Mouse (Mus musculus) MN1 (cell line): Measurements from ENCODE around the gene Slc39a2.
"Not testable (repeated sequence)": the region's sequence is repeated elsewhere in the genome, so short reads cannot be mapped to it uniquely, and the experiment has no call there.

Experiments used
- DNase-seq: peaks from one replicate; pipeline ENCODE4 v3.0.0-alpha.2; 2016; ENCODE audit warnings: low spot score

The Slc39a2 gene

DNA sequence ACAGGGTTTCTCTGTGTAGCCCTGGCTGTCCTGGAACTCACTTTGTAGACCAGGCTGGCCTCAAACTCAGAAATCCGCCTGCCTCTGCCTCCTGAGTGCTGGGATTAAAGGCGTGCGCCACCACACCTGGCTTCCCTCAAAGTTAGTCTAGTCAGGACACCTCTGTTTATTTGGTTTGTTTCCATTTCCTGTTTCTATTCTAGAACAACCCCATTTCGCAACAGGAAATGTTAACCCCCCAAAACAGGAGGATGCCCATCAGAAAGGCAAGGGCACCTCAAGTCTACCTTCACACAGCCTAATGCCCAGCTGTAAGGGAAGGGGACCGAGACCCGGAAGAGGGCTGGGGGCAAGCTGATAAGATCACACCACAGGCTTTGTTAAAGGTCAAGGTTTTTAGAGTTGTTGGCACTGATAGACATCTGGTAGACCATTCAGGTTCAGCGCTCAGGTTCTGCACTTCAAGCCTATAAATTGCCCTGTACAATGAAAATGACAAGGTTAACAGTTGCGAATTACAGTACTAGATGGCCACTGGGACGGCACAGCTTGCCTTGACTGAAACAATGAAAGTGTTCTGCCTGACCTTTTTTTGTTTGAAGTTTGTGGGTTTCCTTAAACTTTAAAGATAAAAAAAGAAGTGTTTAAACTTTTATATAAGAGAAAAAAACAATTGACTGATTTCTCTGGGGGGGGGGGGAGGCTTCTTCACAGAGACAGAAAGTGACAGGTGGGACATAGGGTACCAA, at the start of gene Slc39a2:
Gene Slc39a2 (plus strand): TSS at position 699 of the 749 bp plus-strand sequence.
- no peak for DNase-seq

DNA sequence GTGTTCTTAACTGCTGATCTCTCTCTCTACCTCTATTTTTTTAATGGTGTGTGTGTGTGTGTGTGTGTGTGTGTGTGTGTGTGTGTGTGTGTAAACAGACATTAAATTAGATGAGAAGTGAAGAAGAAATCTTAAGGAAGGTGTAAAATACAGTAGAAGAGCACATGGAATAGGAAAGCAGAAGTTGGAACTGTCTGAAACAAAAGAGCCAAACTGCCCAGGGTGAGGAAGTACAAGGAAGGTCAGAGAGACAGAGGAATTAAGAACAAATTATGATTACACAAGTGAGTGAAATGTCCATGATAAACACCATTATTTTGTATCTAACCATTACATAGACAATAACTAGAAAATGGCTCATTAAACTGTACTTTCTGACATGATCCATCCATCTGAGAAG, 48.8 kb upstream of the Slc39a2 start:
- no peak for DNase-seq

GRCm38 (mm10) chr14:51846566-51846965, 46.1 kb upstream of the Slc39a2 start:
- DNase-seq: no peak

GRCm38 (mm10) chr14:51851006-51851405, 41.7 kb upstream of the Slc39a2 start:
- not testable (repeated sequence) for DNase-seq

DNA sequence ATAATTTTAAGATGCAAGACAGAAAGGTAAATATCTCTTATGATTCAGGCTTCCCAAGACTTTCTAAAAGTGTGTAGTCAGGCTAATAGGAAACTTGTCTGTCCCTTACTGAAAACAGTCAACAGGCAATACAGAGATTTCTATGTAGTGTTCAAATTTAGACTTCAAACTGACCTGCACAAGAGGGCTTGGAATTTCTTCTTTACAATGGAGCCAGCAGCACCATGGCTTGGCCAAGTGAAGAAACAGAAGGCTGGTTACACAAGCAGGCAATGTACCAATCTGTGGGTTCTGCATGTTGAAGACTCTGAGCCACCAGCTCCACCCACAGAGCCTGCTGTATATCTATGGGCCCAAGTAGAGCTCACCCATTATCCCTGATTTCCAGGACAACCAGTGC, 39.3 kb upstream of the Slc39a2 start, which contains the start of gene Ear6:
Gene Ear6 (plus strand): TSS at position 301 of the 400 bp plus-strand sequence.
- no peak for DNase-seq

DNA sequence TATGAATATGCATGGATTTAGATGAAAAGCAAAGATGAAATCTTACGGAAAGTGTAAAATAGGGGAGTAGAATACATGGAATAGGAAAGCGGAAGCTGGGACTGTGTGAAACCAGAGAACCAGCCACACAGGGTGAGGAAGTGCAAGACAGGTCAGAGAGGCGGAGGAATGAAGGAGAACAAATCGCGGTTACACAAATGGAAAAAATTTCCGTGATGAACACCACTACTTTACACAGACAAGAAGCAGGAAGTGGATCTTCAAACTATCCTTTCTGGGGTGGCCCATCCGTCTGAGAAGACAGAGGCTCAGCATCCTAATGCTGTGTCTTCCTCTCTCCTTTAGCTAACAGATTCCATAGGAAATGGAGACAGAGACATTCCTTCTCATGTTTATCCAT, 37.4 kb upstream of the Slc39a2 start:
- DNase-seq: not testable (repeated sequence)

GRCm38 (mm10) chr14:51863603-51864002, 29.1 kb upstream of the Slc39a2 start:
- not testable (repeated sequence) for DNase-seq

DNA sequence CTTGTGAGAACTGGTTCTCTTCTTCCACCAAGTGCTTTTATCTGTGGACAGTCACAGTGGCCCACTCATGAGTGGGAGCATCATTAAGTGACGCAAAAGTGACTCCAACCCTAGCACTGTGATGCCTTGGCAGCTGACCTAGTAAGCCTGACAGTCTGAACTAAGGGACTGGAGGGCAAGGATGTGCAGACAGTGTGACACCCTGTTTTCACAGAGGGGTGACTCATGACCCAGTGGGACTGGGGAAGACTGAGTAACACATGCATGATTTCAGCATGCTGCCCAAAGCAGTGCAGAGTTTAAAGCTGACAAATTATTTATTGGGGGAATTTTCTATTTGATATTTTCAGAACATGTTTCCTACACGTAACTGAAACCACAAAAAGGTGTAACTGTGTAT, 21.9 kb upstream of the Slc39a2 start:
- no peak for DNase-seq

GRCm38 (mm10) chr14:51871741-51872140, 20.9 kb upstream of the Slc39a2 start:
- no peak for DNase-seq

DNA sequence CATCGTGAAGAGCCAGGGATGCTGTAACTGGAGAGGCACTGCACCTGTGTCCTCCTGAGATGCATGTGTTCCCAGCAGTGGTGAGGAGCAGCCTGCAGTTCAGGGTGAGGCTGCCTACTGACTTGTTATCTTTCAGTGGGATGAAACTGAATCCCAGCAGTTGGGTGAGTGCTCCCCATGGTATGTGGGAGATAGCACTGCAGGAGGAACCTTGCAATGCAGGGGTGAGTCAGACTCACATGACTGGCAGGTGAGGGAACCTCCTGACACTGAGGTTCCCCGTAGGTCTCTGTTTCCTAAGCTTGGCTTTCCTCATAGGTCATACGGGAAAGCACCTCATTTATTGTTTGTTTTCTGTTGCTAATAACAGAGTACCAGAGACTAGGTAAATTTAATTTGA, 15.2 kb upstream of the Slc39a2 start:
- no peak for DNase-seq

GRCm38 (mm10) chr14:51883527-51884030, 9.1 kb upstream of the Slc39a2 start:
- DNase-seq: peak; percentile 79

DNA sequence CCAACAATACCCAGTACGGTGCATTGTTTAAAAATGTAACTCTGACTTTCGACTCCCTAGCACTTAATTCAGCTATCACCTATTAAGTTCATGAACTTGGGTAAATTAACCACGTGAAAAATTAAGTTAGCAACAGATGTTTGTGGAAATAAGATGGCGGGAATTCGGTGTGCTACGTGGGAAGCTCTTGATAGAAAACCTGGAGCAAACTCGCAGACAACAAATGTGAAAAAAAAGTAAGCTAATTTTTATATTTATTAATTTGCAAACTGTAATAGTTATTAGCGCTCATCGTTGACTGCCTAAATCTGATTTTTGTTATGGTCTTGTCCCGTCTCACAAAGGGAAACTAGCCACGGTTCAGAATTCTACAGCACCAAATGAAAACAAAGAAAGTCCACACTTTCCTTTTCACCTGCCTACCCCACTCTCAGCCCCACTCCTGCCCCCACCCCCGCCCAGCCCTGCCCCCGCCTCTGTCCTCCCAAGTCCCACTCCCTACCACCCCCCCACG, 8.6 kb upstream of the Slc39a2 start:
- DNase-seq: peak; percentile 39

DNA sequence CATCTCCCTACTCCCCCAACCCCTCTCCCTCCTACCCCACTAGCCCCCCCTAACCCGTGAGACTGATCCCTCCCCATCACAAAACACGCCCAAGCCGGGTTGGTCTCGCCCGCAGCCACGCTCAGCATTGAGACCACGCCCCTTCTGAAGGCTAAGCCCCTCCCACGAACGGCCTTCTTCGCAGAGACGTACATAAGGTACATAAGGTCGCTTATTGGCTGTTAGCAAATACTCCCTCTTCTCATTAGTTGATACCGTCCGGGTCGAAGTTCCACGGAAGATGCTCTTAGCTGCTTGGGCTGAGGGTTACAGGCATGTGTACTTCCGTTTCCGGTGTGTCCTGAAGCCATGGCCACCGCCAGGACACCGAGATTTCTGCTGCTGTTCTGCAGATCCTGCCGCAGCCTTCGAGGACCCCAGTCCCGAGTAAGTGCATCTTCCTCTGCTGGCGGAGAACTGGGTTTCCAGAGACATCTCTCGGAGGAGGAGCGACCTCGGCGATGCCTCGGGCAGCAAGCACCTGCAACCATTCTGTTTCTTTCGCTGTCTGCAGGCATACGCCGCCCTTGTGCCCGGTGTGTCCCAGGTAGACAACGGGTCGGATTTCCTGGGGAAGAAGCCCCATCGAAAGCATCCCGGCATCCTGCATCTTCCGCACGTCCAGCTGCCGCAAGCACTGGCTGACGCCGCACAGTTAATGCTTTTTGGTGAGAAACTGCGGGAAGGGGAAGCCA, 7.9 kb upstream of the Slc39a2 start, which contains the start of gene Mettl17:
Gene Mettl17 (plus strand): TSS at position 245 of the 734 bp plus-strand sequence.
- peak; percentile 97 for DNase-seq

- DNase-seq: no peak
Observed at GRCm38 (mm10) chr14:51886051-51886450, 6.6 kb upstream of the Slc39a2 start.

GRCm38 (mm10) chr14:51889833-51890232, 2.9 kb upstream of the Slc39a2 start:
- DNase-seq: no peak

DNA sequence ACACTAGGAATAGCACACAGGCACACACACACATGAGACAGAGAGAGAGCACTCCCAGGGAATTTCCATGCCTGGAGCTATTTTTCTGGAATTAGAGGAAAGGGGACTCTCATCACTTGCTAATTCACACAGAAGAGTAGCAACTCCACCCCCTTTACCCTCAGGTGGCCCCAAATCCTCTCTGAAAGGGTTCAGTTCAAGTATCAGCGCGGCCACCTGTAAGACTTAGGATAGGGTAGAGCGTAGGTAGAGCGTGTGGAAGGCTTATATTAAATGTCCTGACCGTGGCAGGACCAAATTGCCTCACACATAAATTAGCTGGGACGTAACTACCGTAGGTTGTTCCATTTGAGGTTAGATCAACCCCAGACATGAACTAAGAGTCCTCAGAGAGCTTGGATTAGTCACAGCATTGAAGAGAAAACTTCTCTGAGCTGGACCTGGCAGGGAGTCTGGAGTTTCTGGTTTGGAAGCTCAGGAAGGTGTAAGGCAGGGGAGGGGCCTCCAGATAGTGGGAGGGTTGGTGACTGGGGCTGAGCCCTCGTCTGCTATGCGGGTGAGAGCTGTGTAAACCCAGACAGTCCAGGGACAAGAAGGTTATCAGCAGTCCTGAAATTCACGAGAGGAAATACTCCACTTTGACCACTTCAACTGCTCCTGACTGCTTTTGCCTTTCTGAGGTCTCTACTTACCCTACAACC, 555 bp downstream of the Slc39a2 start:
- DNase-seq: no peak

DNA sequence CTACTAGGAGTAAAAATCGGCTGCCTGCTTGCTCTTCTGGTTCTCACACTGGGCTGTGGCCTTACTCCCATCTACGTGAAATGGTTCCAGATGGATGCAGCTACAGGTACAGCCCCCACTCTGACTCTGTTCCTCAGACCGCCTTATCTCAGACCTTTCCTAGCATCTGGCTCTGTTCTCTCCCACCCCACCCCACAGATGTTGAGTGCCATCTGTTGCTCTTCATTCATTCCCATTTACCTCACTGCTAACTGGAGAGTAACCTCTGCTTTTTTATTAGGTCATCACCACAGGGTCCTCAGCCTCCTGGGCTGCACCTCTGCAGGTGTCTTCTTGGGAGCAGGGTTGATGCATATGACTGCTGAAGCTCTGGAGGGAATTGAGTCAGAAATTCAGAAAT, 1.1 kb downstream of the Slc39a2 start:
- DNase-seq: no peak

GRCm38 (mm10) chr14:51895071-51895470, 2.4 kb downstream of the Slc39a2 start:
- no peak for DNase-seq

- no peak for DNase-seq
Observed at GRCm38 (mm10) chr14:51896019-51896418, 3.3 kb downstream of the Slc39a2 start.

DNA sequence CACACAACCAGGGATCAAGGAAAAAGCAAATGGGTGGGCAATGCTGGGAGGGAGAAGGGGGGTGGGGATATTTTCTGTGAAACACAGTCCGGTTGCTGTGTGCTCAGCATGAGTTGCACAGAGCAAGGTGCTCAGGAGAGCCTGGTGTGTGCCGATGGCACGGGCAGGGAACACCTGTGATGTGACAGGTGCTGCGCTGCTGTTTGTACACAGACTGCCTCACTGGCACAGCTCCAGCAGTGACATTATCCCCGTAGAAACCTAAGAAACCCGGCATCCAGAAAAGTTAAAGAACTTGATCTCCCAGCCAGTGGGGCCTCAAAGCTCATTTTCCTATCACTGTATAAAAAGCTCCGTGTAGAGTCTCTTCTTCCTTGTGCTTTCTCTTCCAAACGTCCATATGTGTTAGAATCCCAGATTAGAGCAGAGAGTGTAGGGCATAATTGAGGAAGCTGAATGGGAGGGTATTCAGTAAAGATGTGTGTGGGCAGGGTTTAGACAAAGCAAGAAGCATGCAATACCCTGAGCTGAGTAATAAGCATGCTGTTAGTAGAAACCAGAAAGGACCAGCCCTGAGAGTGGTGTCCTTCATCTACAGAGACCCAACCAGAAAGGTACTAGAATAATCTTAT, 4.0 kb downstream of the Slc39a2 start:
- no peak for DNase-seq

GRCm38 (mm10) chr14:51899351-51899750, 6.7 kb downstream of the Slc39a2 start:
- DNase-seq: no peak
